Mouse (Mus musculus) C2C12 (cell line): ENCODE measurements around the gene Vnn1. TPM values are rescaled to one million over a fixed set of nuclear protein-coding genes. Genes with fewer than 3 reads are reported as not detected.

Source experiments
- H3K27me3 ChIP-seq: one replicate; pipeline ENCODE4 v1.6.1; 2011; ENCODE audit not compliant: control insufficient read depth, insufficient read depth, insufficient read length
- H3K36me3 ChIP-seq: one replicate; pipeline ENCODE4 v1.6.1; 2011; ENCODE audit not compliant: control insufficient read depth, insufficient read depth
- H3K4me3 ChIP-seq: one replicate; pipeline ENCODE4 v1.5.1; 2011; ENCODE audit warnings: mild to moderate bottlenecking, control low read depth; ENCODE audit not compliant: poor library complexity, insufficient read depth, severe bottlenecking
- H3K79me2 ChIP-seq: one replicate; pipeline ENCODE4 v1.6.1; 2011; ENCODE audit not compliant: control insufficient read depth, insufficient read depth
- H3K79me3 ChIP-seq: one replicate; pipeline ENCODE4 v1.6.1; 2011; ENCODE audit warnings: low read depth, control low read depth
- H3ac ChIP-seq: one replicate; pipeline ENCODE3; 2011; ENCODE audit warnings: low read depth; ENCODE audit not compliant: control insufficient read depth, insufficient read length
- CEBPB ChIP-seq: IDR thresholded peaks from one replicate; pipeline ENCODE4 v1.6.1; 2011; ENCODE audit warnings: low read depth, mild to moderate bottlenecking, control low read depth, moderate library complexity
- CTCF ChIP-seq: IDR thresholded peaks from one replicate; pipeline ENCODE4 v1.5.1; 2011; ENCODE audit not compliant: control insufficient read depth, insufficient read depth, insufficient read length
- FOSL1 ChIP-seq: IDR thresholded peaks from one replicate; pipeline ENCODE4 v1.8.0; 2011; ENCODE audit warnings: mild to moderate bottlenecking, low read length; ENCODE audit not compliant: poor library complexity, insufficient read depth, severe bottlenecking
- MAX ChIP-seq: IDR thresholded peaks from one replicate; pipeline ENCODE4 v1.6.1; 2011; ENCODE audit warnings: mild to moderate bottlenecking, control low read depth
- MYOD1 ChIP-seq: IDR thresholded peaks from one replicate; pipeline ENCODE4 v1.6.1; 2011; ENCODE audit warnings: low read depth; ENCODE audit not compliant: control insufficient read depth, insufficient read length
- MYOG ChIP-seq: IDR thresholded peaks from one replicate; pipeline ENCODE4 v1.6.1; 2011; ENCODE audit not compliant: control insufficient read depth, insufficient read length; ENCODE audit errors: extremely low read depth
- USF1 ChIP-seq: IDR thresholded peaks from one replicate; pipeline ENCODE4 v1.6.1; 2011; ENCODE audit warnings: low read depth, mild to moderate bottlenecking, control low read depth, moderate library complexity
- polyA plus RNA-seq: library from polyadenylated mRNA; unstranded; fragments of >200 nt; fragmentation: generic; extraction: Trizol; gene quantifications from one replicate; pipeline ENCODE4 v1.2.1, GENCODE M21; 2012; ENCODE audit warnings: missing spikeins

The Vnn1 gene
- polyA plus RNA-seq, 1 experiment, result 0.16 TPM

- TF ChIP-seq CTCF, result no peak
- TF ChIP-seq MYOD1, result no peak
- TF ChIP-seq FOSL1, result no peak
- no peak for TF ChIP-seq MYOG
- TF ChIP-seq CEBPB, result no peak
- TF ChIP-seq MAX, result no peak
- TF ChIP-seq USF1, result no peak
- no peaks in the 10 kb centered on the region for H3K36me3 ChIP-seq
These were observed 28.0 kb downstream of the Vnn1 start for GRCm38 (mm10) chr10:23922468-23922867.

GRCm38 (mm10) chr10:23923941-23924340, 29.5 kb downstream of the Vnn1 start:
- Histone ChIP-seq H3ac (no peak overlapping the region), H3K79me2 (no peaks in the 10 kb centered on the region), H3K36me3 (no peaks in the 10 kb centered on the region), H3K27me3 (no peaks in the 10 kb centered on the region), H3K79me3 (no peaks in the 10 kb centered on the region), H3K4me3 (no peak overlapping the region)
- TF ChIP-seq USF1 (no peak), MYOD1 (no peak), MAX (no peak), CEBPB (no peak), MYOG (no peak), FOSL1 (no peak), CTCF (no peak)

More at GRCm38 (mm10) chr10:23922468-23922867, 28.0 kb downstream of the Vnn1 start:
- H3K27me3 ChIP-seq, result no peaks in the 10 kb centered on the region
- no peak overlapping the region for H3K4me3 ChIP-seq
- no peak overlapping the region for H3ac ChIP-seq
- H3K79me2 ChIP-seq, result no peaks in the 10 kb centered on the region
- no peaks in the 10 kb centered on the region for H3K79me3 ChIP-seq

GRCm38 (mm10) chr10:23937613-23938012, 43.1 kb downstream of the Vnn1 start:
- Histone ChIP-seq H3K36me3 (no peaks in the 10 kb centered on the region), H3K79me2 (no peaks in the 10 kb centered on the region), H3K79me3 (no peaks in the 10 kb centered on the region), H3ac (no peak overlapping the region), H3K4me3 (no peak overlapping the region), H3K27me3 (peaks cover 14% of the 10 kb centered on the region)
- TF ChIP-seq FOSL1, result no peak
- no peak for TF ChIP-seq MAX
- TF ChIP-seq MYOD1, result no peak
- no peak for TF ChIP-seq USF1
- no peak for TF ChIP-seq CEBPB
- TF ChIP-seq CTCF, result no peak
- TF ChIP-seq MYOG, result no peak

GRCm38 (mm10) chr10:23938312-23938711, 43.8 kb downstream of the Vnn1 start, which contains the start of gene Taar2:
Gene Taar2 (plus strand): TSS chr10:23938572.
- no peaks in the 10 kb centered on the region for H3K79me2 ChIP-seq
- H3K27me3 ChIP-seq, result peaks cover 14% of the 10 kb centered on the region
- TF ChIP-seq USF1, result no peak
- no peak for TF ChIP-seq MAX
- no peak for TF ChIP-seq CEBPB
- no peak for TF ChIP-seq MYOD1
- H3K79me3 ChIP-seq, result no peaks in the 10 kb centered on the region
- no peak within 1 kb of the TSS for H3ac ChIP-seq
- no peaks in the 10 kb centered on the region for H3K36me3 ChIP-seq
- no peak within 1 kb of the TSS for H3K4me3 ChIP-seq

- no peaks in the 10 kb centered on the region for H3K36me3 ChIP-seq
- no peaks in the 10 kb centered on the region for H3K79me3 ChIP-seq
- peaks cover 10% of the 10 kb centered on the region for H3K27me3 ChIP-seq
- H3ac ChIP-seq, result no peak overlapping the region
- H3K79me2 ChIP-seq, result no peaks in the 10 kb centered on the region
- no peak overlapping the region for H3K4me3 ChIP-seq
- TF ChIP-seq CTCF (no peak), MAX (no peak), USF1 (no peak), FOSL1 (no peak), CEBPB (no peak)
These were observed 48.0 kb downstream of the Vnn1 start for GRCm38 (mm10) chr10:23942465-23942864.

GRCm38 (mm10) chr10:23948026-23948425, 53.5 kb downstream of the Vnn1 start:
- Histone ChIP-seq H3K79me3 (no peaks in the 10 kb centered on the region), H3K27me3 (peaks cover 8% of the 10 kb centered on the region), H3ac (no peak overlapping the region), H3K4me3 (no peak overlapping the region), H3K79me2 (no peaks in the 10 kb centered on the region), H3K36me3 (no peaks in the 10 kb centered on the region)
- TF ChIP-seq USF1, result no peak
- TF ChIP-seq FOSL1, result no peak
- TF ChIP-seq MYOD1, result no peak
- no peak for TF ChIP-seq CTCF
- no peak for TF ChIP-seq CEBPB
- no peak for TF ChIP-seq MYOG
- no peak for TF ChIP-seq MAX
